Mouse (Mus musculus) limb, embryonic 12.5 days (tissue): ENCODE data around the gene Cfap99. TPM values are rescaled to one million over a fixed set of nuclear protein-coding genes. Genes with fewer than 3 reads are reported as not detected.

Experiments
- ATAC-seq: fragments of 200-750 bp; cut with Nextera tagmentation; 2 replicates; pipeline ENCODE4 v1.8.0; 2017; ENCODE audit warnings: low read depth, moderate TSS enrichment; ENCODE audit not compliant: insufficient number of reproducible peaks, insufficient read depth, low FRiP score, low TSS enrichment
- H3K27ac ChIP-seq: fragments of 300-500 bp; sonication (generic); 2 replicates; pipeline ENCODE4 v1.5.1; 2016; ENCODE audit warnings: mild to moderate bottlenecking, moderate library complexity
- H3K27me3 ChIP-seq: fragments of 300-500 bp; sonication (generic); 2 replicates; pipeline ENCODE4 v1.6.1; 2016; ENCODE audit warnings: mild to moderate bottlenecking, moderate library complexity
- H3K36me3 ChIP-seq: fragments of 300-500 bp; sonication (generic); 2 replicates; pipeline ENCODE4 v1.6.1; 2016; ENCODE audit warnings: mild to moderate bottlenecking, moderate library complexity
- H3K4me1 ChIP-seq: fragments of 300-500 bp; sonication (generic); replicated peaks from 2 replicates; pipeline ENCODE4 v1.6.1; 2016
- H3K4me2 ChIP-seq: fragments of 300-500 bp; sonication (generic); 2 replicates; pipeline ENCODE4 v1.6.1; 2016; ENCODE audit warnings: mild to moderate bottlenecking, moderate library complexity
- H3K4me3 ChIP-seq: fragments of 300-500 bp; sonication (generic); replicated peaks from 2 replicates; pipeline ENCODE4 v1.5.1; 2016; ENCODE audit warnings: mild to moderate bottlenecking
- H3K9ac ChIP-seq: fragments of 300-500 bp; sonication (generic); replicated peaks from 2 replicates; pipeline ENCODE4 v1.6.1; 2016; ENCODE audit warnings: mild to moderate bottlenecking, moderate library complexity
- H3K9me3 ChIP-seq: fragments of 300-500 bp; sonication (generic); 2 replicates; pipeline ENCODE4 v1.6.1; 2016; ENCODE audit warnings: mild to moderate bottlenecking, moderate library complexity
- WGBS: fragments of 180-500 bp; shearing (Covaris S2); methylation state at CpG from one replicate; pipeline ENCODE4 v1.1.7; 2016; 5-methylcytosine and 5-hydroxymethylcytosine counted together
- polyA plus RNA-seq: library from polyadenylated mRNA; unstranded; fragments of >200 nt; fragmentation: Nextera tagmentation; extraction: Ambion mirVana; gene quantifications from 2 replicates; pipeline ENCODE4 v1.2.1, GENCODE M21; 2016

Gene Cfap99
- polyA plus RNA-seq, 1 experiment from 2014 or later = not detected

- WGBS = 70% methylated on average over 3 of the region's 3 CpGs
These were observed 29.1 kb upstream of the Cfap99 start for GRCm38 (mm10) chr5:34259172-34259816.

GRCm38 (mm10) chr5:34266065-34266464 lies 22.3 kb upstream of the Cfap99 start:
- no peak overlapping the region for H3K9ac ChIP-seq
- no peak overlapping the region for H3K4me2 ChIP-seq
- no peak overlapping the region for H3K4me3 ChIP-seq
- H3K36me3 ChIP-seq = no peaks in the 10 kb centered on the region
- H3K27ac ChIP-seq = no peak overlapping the region
- WGBS = 75% methylated on average over 4 of the region's 4 CpGs
- H3K9me3 ChIP-seq = no peaks in the 10 kb centered on the region
- H3K27me3 ChIP-seq = no peaks in the 10 kb centered on the region
- ATAC-seq = no peak
- H3K4me1 ChIP-seq = no peaks in the 10 kb centered on the region

More at GRCm38 (mm10) chr5:34259172-34259816, 29.1 kb upstream of the Cfap99 start:
- H3K9me3 ChIP-seq = no peaks in the 10 kb centered on the region
- no peaks in the 10 kb centered on the region for H3K36me3 ChIP-seq
- ATAC-seq = no peak
- no peak overlapping the region for H3K9ac ChIP-seq
- H3K27ac ChIP-seq = no peak overlapping the region
- H3K4me3 ChIP-seq = no peak overlapping the region
- no peak overlapping the region for H3K4me2 ChIP-seq
- no peaks in the 10 kb centered on the region for H3K27me3 ChIP-seq
- H3K4me1 ChIP-seq = no peaks in the 10 kb centered on the region

GRCm38 (mm10) chr5:34269197-34269920 lies 19.0 kb upstream of the Cfap99 start:
- no peak for ATAC-seq
- WGBS = 82% methylated on average over 16 of the region's 16 CpGs
- H3K4me2 ChIP-seq = no peak overlapping the region

GRCm38 (mm10) chr5:34269921-34270465 lies 18.4 kb upstream of the Cfap99 start:
- Histone ChIP-seq H3K4me3 (no peak overlapping the region), H3K4me1 (0 out of 2 replicates have a peak, but pooled peaks cover 8% of the 10 kb centered on the region), H3K9ac (no peak overlapping the region), H3K27me3 (0 out of 2 replicates have a peak, but pooled peaks cover 2% of the 10 kb centered on the region), H3K4me2 (no peak overlapping the region), H3K27ac (no peak overlapping the region), H3K36me3 (no peaks in the 10 kb centered on the region), H3K9me3 (no peaks in the 10 kb centered on the region)
- 73% methylated on average over 12 of the region's 12 CpGs for WGBS
- ATAC-seq = no peak

More at GRCm38 (mm10) chr5:34269197-34269920, 19.0 kb upstream of the Cfap99 start:
- Histone ChIP-seq H3K9me3 (no peaks in the 10 kb centered on the region), H3K9ac (no peak overlapping the region), H3K36me3 (no peaks in the 10 kb centered on the region), H3K27ac (no peak overlapping the region), H3K4me3 (no peak overlapping the region), H3K27me3 (0 out of 2 replicates have a peak, but pooled peaks cover 2% of the 10 kb centered on the region), H3K4me1 (0 out of 2 replicates have a peak, but pooled peaks cover 8% of the 10 kb centered on the region)

GRCm38 (mm10) chr5:34271743-34272142 lies 16.7 kb upstream of the Cfap99 start:
- 26% methylated on average over 4 of the region's 4 CpGs for WGBS
- no peak overlapping the region for H3K27ac ChIP-seq
- 0 out of 2 replicates have a peak, but pooled peaks cover 8% of the 10 kb centered on the region for H3K4me1 ChIP-seq
- no peak overlapping the region for H3K9ac ChIP-seq
- 0 out of 2 replicates have a peak, but pooled peaks cover 2% of the 10 kb centered on the region for H3K27me3 ChIP-seq
- H3K9me3 ChIP-seq = no peaks in the 10 kb centered on the region
- ATAC-seq = no peak
- H3K4me3 ChIP-seq = no peak overlapping the region
- no peak overlapping the region for H3K4me2 ChIP-seq
- no peaks in the 10 kb centered on the region for H3K36me3 ChIP-seq

GRCm38 (mm10) chr5:34273251-34273681 lies 15.1 kb upstream of the Cfap99 start:
- Histone ChIP-seq H3K9ac (no peak overlapping the region), H3K27ac (no peak overlapping the region), H3K36me3 (no peaks in the 10 kb centered on the region), H3K27me3 (0 out of 2 replicates have a peak, but pooled peaks cover 2% of the 10 kb centered on the region), H3K9me3 (no peaks in the 10 kb centered on the region), H3K4me1 (0 out of 2 replicates have a peak, but pooled peaks cover 8% of the 10 kb centered on the region), H3K4me2 (no peak overlapping the region), H3K4me3 (no peak overlapping the region)
- 44% methylated on average over 5 of the region's 5 CpGs for whole genome bisulfite sequencing
- no peak for ATAC-seq

GRCm38 (mm10) chr5:34274268-34274667 lies 14.1 kb upstream of the Cfap99 start:
- Histone ChIP-seq H3K4me2 (no peak overlapping the region), H3K27me3 (0 out of 2 replicates have a peak, but pooled peaks cover 2% of the 10 kb centered on the region), H3K4me3 (no peak overlapping the region), H3K9ac (no peak overlapping the region), H3K27ac (no peak overlapping the region), H3K4me1 (0 out of 2 replicates have a peak, but pooled peaks cover 8% of the 10 kb centered on the region), H3K36me3 (no peaks in the 10 kb centered on the region), H3K9me3 (no peaks in the 10 kb centered on the region)
- WGBS = 88% methylated on average over 3 of the region's 3 CpGs
- no peak for ATAC-seq

GRCm38 (mm10) chr5:34274676-34275293 lies 13.6 kb upstream of the Cfap99 start:
- H3K4me2 ChIP-seq = no peak overlapping the region
- H3K9ac ChIP-seq = no peak overlapping the region
- no peak overlapping the region for H3K27ac ChIP-seq
- H3K9me3 ChIP-seq = no peaks in the 10 kb centered on the region
- 87% methylated on average over 10 of the region's 10 CpGs for WGBS
- no peak for ATAC-seq
- 0 out of 2 replicates have a peak, but pooled peaks cover 8% of the 10 kb centered on the region for H3K4me1 ChIP-seq
- no peaks in the 10 kb centered on the region for H3K36me3 ChIP-seq
- H3K27me3 ChIP-seq = 0 out of 2 replicates have a peak, but pooled peaks cover 2% of the 10 kb centered on the region
- no peak overlapping the region for H3K4me3 ChIP-seq

- ATAC-seq = no peak
- 76% methylated on average over 7 of the region's 7 CpGs for WGBS
These were observed 12.2 kb upstream of the Cfap99 start for GRCm38 (mm10) chr5:34276191-34276590.

GRCm38 (mm10) chr5:34276746-34277145 lies 11.7 kb upstream of the Cfap99 start:
- ATAC-seq = no peak
- 73% methylated on average over 6 of the region's 6 CpGs for WGBS
- Histone ChIP-seq H3K4me3 (no peak overlapping the region), H3K9me3 (no peaks in the 10 kb centered on the region), H3K27me3 (0 out of 2 replicates have a peak, but pooled peaks cover 2% of the 10 kb centered on the region), H3K9ac (no peak overlapping the region), H3K36me3 (no peaks in the 10 kb centered on the region), H3K27ac (no peak overlapping the region), H3K4me2 (no peak overlapping the region), H3K4me1 (0 out of 2 replicates have a peak, but pooled peaks cover 8% of the 10 kb centered on the region)

More at GRCm38 (mm10) chr5:34276191-34276590, 12.2 kb upstream of the Cfap99 start:
- Histone ChIP-seq H3K9me3 (no peaks in the 10 kb centered on the region), H3K4me3 (no peak overlapping the region), H3K27me3 (0 out of 2 replicates have a peak, but pooled peaks cover 2% of the 10 kb centered on the region), H3K27ac (no peak overlapping the region), H3K4me2 (no peak overlapping the region), H3K4me1 (0 out of 2 replicates have a peak, but pooled peaks cover 8% of the 10 kb centered on the region), H3K9ac (no peak overlapping the region), H3K36me3 (no peaks in the 10 kb centered on the region)
